Mouse (Mus musculus) thymus, adult 2 months (tissue): ENCODE measurements at regions not wholly inside any gene's neighbourhood (a gene's known extent, or its start where the extent isn't known, plus 50 kb on each side); places are given as distances from the start of the nearest gene placed in this dataset.
A peak's percentile ranks its signal among the peaks of the same experiment; 100 is the strongest.
"Not testable (repeated sequence)": the region's sequence is repeated elsewhere in the genome, so short reads cannot be mapped to it uniquely, and the experiment has no call there.

ENCODE experiments used
- DNase-seq: peaks from one replicate; pipeline ENCODE4 v3.0.0; 2021
- H3K27ac ChIP-seq: fragments of 200-500 bp; 2 replicates; pipeline ENCODE4 v1.5.1; 2012; ENCODE audit warnings: low read length, control low read depth; ENCODE audit not compliant: control insufficient read depth, insufficient read depth
- H3K27me3 ChIP-seq: fragments of 200-500 bp; 2 replicates; pipeline ENCODE4 v1.6.1; 2012; ENCODE audit warnings: mild to moderate bottlenecking, low read length, moderate library complexity, mixed read lengths; ENCODE audit not compliant: control insufficient read depth, insufficient read depth
- H3K36me3 ChIP-seq: fragments of 200-500 bp; 2 replicates; pipeline ENCODE4 v1.6.1; 2012; ENCODE audit warnings: mild to moderate bottlenecking, low read length, moderate library complexity; ENCODE audit not compliant: control insufficient read depth, insufficient read depth
- H3K4me1 ChIP-seq: fragments of 200-500 bp; replicated peaks from 2 replicates; pipeline ENCODE4 v1.6.1; 2012; ENCODE audit warnings: low read length; ENCODE audit not compliant: control insufficient read depth, insufficient read depth
- H3K4me3 ChIP-seq: fragments of 200-500 bp; 2 replicates; pipeline ENCODE4 v1.5.1; 2012; ENCODE audit warnings: mild to moderate bottlenecking, low read length, control low read depth, moderate library complexity; ENCODE audit not compliant: control insufficient read depth, insufficient read depth
- CTCF ChIP-seq: fragments of 200-500 bp; IDR thresholded peaks from 2 replicates; pipeline ENCODE4 v1.5.1; 2012; ENCODE audit warnings: mild to moderate bottlenecking, control low read depth, low read length, moderate library complexity, borderline replicate concordance; ENCODE audit not compliant: control insufficient read depth, poor library complexity, insufficient read depth; ENCODE audit errors: extremely low read depth
- POLR2A ChIP-seq: fragments of 200-500 bp; IDR thresholded peaks from 2 replicates; pipeline ENCODE4 v1.6.1; 2012; ENCODE audit warnings: mild to moderate bottlenecking, low read length, control low read depth, moderate library complexity; ENCODE audit not compliant: control insufficient read depth, poor library complexity, insufficient read depth; ENCODE audit errors: extremely low read depth
- WGBS: fragments of 180-500 bp; shearing (Covaris S2); methylation state at CpG from one replicate; pipeline ENCODE4 v1.1.7; 2018; 5-methylcytosine and 5-hydroxymethylcytosine counted together

DNA sequence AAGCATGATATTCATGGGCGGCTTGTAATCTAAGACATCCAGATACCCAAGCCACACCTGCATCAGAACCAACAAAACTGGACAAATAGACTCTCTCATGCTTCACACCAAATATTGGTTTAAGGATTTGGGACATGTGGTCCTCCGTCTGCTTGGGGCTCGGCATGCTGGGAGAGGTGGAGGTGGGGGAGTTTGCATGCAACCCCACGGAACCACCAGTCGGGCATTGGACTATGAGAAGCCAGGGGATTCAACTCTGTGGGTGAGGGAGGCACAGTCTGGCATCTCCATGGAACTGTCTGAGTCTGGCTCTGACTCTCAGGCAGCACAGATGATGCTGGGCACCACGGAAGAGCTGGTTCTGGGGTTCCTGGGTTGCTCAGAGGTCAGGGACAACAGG is 430.6 kb downstream of the Adam6a start:
- DNase-seq, result no peak
- Histone ChIP-seq H3K36me3 (no peaks in the 10 kb centered on the region), H3K27me3 (no peaks in the 10 kb centered on the region), H3K27ac (no peak overlapping the region), H3K4me1 (no peaks in the 10 kb centered on the region), H3K4me3 (no peak overlapping the region)
- WGBS, result 88% methylated on average over 6 of the region's 6 CpGs
- no peak for TF ChIP-seq CTCF
- no peak for TF ChIP-seq POLR2A

DNA sequence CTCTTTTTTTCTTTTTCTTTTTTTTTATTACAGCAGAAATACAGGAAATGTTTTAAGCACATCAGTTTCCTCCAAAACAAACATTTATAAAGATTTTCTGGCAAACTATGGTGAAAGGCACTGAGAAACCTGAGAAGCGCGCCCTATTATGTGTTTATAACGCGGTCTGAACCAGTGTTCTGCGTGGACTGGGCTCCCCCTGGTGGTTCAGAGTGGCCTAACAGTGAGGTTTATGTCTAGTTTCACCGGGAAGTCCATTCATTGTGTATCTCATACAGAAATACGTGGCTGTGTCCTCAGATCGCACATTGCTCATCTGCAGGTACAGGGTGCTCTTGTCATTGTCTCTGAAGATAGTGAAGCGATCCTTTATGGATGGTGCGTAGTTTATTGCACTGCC is 437.9 kb downstream of the Adam6a start:
- not testable (repeated sequence) for H3K27ac ChIP-seq, H3K4me3 ChIP-seq, H3K27me3 ChIP-seq, H3K36me3 ChIP-seq, H3K4me1 ChIP-seq
- DNase-seq, result peak; percentile 96
- WGBS, result 28% methylated on average over 10 of the region's 10 CpGs

DNA sequence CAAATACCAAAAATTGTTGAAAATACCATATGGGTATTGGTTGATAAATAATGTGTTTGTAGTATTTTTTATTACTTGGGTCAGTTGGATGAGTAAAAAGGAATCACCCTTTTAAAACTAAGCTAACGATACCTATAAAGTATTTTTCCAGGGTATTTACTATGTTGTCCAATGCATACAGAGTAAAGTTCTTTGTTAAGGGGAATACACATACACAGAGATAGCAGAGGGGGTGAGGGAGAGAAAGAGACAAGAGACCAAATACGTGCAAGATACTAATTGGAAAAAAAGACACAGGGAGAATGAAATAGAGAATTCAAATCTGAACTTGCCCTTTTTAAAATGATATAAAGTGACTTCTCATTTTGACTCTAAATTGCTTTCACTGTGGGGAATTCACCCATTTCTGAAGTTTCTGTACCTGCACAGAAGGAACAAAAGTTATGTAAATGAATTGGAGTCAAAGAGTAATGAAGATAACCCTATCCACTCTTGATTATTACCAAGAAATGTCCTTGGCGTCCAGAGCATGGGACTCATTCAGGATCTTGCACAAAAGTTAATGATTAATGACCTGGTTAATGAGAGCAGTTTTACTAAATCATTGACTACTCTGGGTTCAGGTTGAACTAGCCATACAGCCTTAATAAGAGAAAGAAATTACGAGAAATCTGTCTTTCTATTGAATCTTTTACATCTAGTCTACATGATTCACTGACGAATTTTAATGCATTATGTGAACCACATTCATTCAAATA is 443.7 kb downstream of the Adam6a start:
- no peak for DNase-seq
- Histone ChIP-seq H3K27me3 (no peaks in the 10 kb centered on the region), H3K4me3 (no peak overlapping the region), H3K27ac (no peak overlapping the region), H3K4me1 (no peaks in the 10 kb centered on the region), H3K36me3 (no peaks in the 10 kb centered on the region)
- WGBS, result 95% methylated on average over 5 of the region's 5 CpGs
- TF ChIP-seq POLR2A (no peak), CTCF (no peak)

DNA sequence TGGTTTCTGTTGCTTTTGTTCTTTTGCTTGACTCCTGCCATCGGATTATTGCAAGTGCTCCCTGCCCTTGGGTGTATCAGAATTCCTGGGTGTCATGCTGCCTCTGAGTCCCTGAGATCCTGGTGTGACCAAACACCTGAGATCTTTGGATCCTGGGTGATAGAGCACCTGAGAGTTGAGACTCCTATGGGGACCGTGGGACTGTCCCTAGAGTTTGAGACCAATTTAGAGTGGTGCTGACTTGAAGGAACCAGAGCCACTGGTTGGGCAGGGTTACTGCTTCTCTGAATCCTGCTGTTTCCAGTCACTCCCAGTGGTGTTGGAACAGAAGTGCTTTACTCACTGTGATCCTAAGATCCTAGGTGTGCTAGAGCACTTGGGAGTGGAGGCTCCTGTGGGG is 448.7 kb downstream of the Adam6a start:
- Histone ChIP-seq H3K4me1 (peaks cover 5% of the 10 kb centered on the region; the same call in 1 of the 2 replicates), H3K27me3 (no peaks in the 10 kb centered on the region), H3K36me3 (no peaks in the 10 kb centered on the region), H3K4me3 (no peak overlapping the region), H3K27ac (no peak overlapping the region)
- DNase-seq, result no peak
- WGBS, result 91% methylated on average over 2 of the region's 2 CpGs
- TF ChIP-seq POLR2A (no peak), CTCF (no peak)

DNA sequence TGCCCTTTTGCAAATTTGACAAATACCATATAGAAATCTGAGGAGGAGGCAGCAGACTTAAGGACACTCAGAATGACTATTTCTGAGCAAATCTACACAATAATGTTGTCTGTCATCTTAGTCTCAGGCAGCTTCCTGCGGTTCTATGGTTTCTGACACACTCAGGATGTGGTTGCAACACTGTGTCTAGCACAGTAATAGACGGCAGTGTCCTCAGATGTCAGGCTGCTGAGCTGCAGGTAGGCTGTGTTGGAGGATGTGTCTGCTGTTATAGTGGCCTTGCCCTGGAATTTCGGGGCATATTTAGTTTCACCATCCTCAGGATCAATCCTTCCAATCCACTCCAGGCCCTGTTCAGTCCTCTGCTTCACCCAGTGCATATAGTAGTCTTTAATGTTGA is 450.6 kb downstream of the Adam6a start:
- DNase-seq, result peak; percentile 84
- not testable (repeated sequence) for H3K4me1 ChIP-seq, H3K27ac ChIP-seq, H3K36me3 ChIP-seq, H3K4me3 ChIP-seq, H3K27me3 ChIP-seq
- 3% methylated on average over 3 of the region's 3 CpGs for WGBS

DNA sequence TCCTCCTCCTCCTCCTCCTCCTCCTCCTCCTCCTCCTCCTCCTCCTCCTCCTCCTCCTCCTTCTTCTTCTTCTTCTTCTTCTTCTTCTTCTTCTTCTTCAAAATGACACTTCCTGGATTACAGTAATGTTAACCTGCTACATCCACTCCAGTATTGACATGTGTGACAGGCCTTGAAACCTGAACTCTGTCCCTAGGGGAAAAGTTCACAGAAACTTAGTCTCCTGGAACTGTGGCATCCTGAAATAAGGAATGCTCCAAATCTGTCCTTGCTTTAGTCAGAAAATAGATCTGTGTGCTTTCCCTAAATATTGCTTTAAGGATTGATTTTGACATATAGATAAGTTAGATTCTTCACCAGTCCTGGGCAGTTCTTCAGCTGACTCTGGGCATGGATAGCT is 464.8 kb downstream of the Adam6a start:
- H3K4me3 ChIP-seq, H3K4me1 ChIP-seq, H3K27ac ChIP-seq, DNase-seq, H3K36me3 ChIP-seq, H3K27me3 ChIP-seq: not testable (repeated sequence)

DNA sequence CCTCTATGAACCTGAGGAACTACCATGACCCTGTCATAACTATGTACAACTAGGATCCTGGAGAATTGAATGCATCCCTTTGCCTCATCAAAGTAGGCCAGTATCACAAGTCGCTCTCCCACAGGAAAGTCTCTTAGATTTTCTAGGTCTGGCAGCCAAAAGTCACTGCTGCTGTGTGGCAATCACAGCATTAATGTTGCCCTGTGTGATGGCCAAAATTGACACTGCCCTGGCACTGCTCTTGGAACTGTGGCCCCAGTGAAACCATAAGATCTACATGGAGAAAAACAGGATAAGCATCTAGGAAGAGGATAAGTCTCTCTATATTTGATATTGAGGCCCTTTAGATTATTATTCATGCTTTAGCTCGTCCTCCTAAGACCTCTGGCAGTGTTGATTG is 465.7 kb downstream of the Adam6a start:
- Histone ChIP-seq H3K36me3 (no peaks in the 10 kb centered on the region), H3K27ac (no peak overlapping the region), H3K4me3 (no peak overlapping the region), H3K27me3 (no peaks in the 10 kb centered on the region), H3K4me1 (no peaks in the 10 kb centered on the region)
- TF ChIP-seq CTCF, result no peak
- TF ChIP-seq POLR2A, result no peak
- no peak for DNase-seq
- 86% methylated on average over 2 of the region's 2 CpGs for WGBS

DNA sequence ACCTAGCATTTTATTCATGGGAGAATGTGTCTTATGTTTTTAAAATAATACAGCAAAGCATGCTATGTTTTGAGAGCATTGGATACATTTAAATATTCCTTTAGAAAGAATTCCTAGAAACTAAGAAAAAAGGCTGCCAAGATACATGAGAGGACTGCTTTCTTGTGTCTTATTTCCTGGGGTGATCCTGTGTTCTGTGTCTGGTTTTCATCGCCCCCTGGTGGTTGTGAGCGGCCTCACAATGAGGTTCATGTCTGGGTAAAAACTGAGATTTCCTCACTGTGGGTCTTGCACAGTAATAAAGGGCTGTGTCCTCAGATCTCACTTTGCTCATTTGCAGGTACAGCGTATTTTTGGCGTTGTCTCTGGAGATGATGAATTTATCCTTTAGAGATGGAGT is 469.2 kb downstream of the Adam6a start:
- 17% methylated on average over 4 of the region's 4 CpGs for WGBS
- not testable (repeated sequence) for H3K4me1 ChIP-seq, H3K27me3 ChIP-seq, H3K27ac ChIP-seq, H3K36me3 ChIP-seq, H3K4me3 ChIP-seq
- peak; percentile 95 for DNase-seq

DNA sequence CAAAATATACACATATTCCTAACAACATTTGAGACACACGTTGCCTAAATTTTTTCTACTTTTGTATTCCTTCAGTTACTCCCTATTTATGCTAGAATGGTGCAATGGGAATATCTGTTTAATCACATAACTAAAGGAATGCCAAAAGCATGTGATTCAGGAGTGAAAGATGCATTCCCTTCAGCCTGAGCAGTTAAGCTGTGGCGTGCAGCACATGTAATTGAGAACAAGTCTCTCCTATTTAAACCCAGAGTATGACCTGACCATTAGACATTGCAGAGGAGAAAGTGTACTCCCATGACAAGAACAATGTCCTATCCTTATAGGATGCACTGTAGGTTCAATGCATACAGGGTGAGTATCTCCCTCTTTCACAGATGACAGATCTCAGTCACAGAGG is 493.3 kb downstream of the Adam6a start:
- not testable (repeated sequence) for DNase-seq, H3K27me3 ChIP-seq, H3K4me1 ChIP-seq, H3K4me3 ChIP-seq, H3K36me3 ChIP-seq, H3K27ac ChIP-seq
- WGBS, result 96% methylated on average over 2 of the region's 2 CpGs

DNA sequence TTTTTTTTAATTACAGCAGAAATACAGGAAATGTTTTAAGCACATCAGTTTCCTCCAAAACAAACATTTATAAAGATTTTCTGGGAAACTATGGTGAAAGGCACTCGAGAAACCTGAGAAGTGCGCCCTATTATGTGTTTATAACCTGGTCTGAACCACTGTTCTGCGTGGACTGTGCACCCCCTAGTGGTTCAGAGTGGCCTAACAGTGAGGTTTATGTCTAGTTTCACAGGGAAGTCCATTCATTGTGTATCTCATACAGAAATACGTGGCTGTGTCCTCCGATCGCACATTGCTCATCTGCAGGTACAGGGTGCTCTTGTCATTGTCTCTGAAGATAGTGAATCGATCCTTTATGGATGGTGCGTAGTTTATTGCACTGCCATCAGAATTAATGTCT is 504.3 kb downstream of the Adam6a start:
- not testable (repeated sequence) for H3K4me3 ChIP-seq, H3K4me1 ChIP-seq, H3K27me3 ChIP-seq, H3K27ac ChIP-seq, H3K36me3 ChIP-seq
- WGBS, result 37% methylated on average over 8 of the region's 8 CpGs
- peak; percentile 74 for DNase-seq
